Mouse (Mus musculus): Measurements from ENCODE around the gene 4930578G10Rik. TPM values are rescaled to one million over a fixed set of nuclear protein-coding genes. Genes with fewer than 3 reads are reported as not detected.

Gene 4930578G10Rik
- polyA plus RNA-seq, 3 experiments from 2014 or later: not detected

Other genes with a start within 250 kb of the 4930578G10Rik start
- not detected for gene Fam205a2, start 207.4 kb upstream of the 4930578G10Rik start, polyA plus RNA-seq (2017; shearing (Covaris generic))
- gene Gm10591, start 123.3 kb upstream of the 4930578G10Rik start, polyA plus RNA-seq (2017; shearing (Covaris generic)): not detected
- gene Gm2564, start 105.8 kb upstream of the 4930578G10Rik start, polyA plus RNA-seq (2017; shearing (Covaris generic)): not detected
- gene Ccl27b, start 80.3 kb upstream of the 4930578G10Rik start, polyA plus RNA-seq (2017; shearing (Covaris generic)): not detected
- gene Il11ra2, start 73.7 kb upstream of the 4930578G10Rik start, polyA plus RNA-seq (2017; shearing (Covaris generic)): not detected
- gene Ccl19, start 21.0 kb downstream of the 4930578G10Rik start, polyA plus RNA-seq (2017; shearing (Covaris generic)): not detected
- not detected for gene Ccl21a, start 38.4 kb downstream of the 4930578G10Rik start, polyA plus RNA-seq (2017; shearing (Covaris generic))
- not detected for gene Fam205a1, start 118.3 kb downstream of the 4930578G10Rik start, polyA plus RNA-seq (2017; shearing (Covaris generic))
- not detected for gene Gm12394, start 121.2 kb downstream of the 4930578G10Rik start, polyA plus RNA-seq (2017; shearing (Covaris generic))
- not detected for gene Fam205c, start 138.7 kb downstream of the 4930578G10Rik start, polyA plus RNA-seq (2017; shearing (Covaris generic))
- not detected for gene Phf24, start 181.1 kb downstream of the 4930578G10Rik start, polyA plus RNA-seq (2017; shearing (Covaris generic))
- 1 to 10 TPM; 2.1 to 5.3 (median 2.3) TPM for gene Dnajb5, start 214.3 kb downstream of the 4930578G10Rik start, polyA plus RNA-seq (2017; shearing (Covaris generic))
- gene 1700022I11Rik, start 234.1 kb downstream of the 4930578G10Rik start, polyA plus RNA-seq (2017; shearing (Covaris generic)): 1 to 10 TPM in 1 of 3 experiments, under 1 TPM in 1, not detected in 1; 0.35 to 1.1 TPM